ENCODE assay signal across 10 mouse cellular contexts in genomic region chr5:131733324-131733660, GRCm38 (mm10).
DNase-seq lines count a peak whose midpoint lies in the region; ATAC-seq and TF ChIP-seq lines count a peak whose summit lies in the region.
"Had no signal": no experiment of that assay in that cellular context is flagged by ENCODE, and none has a peak within 500 bp of the region (broad histone marks: within the 10 kb centered on the region; RNA-seq: fewer than 3 reads in every experiment).

No protein-coding gene starts in this region.

- H3K9me3 ChIP-seq in heart, embryonic 15.5 days (replicated peaks): no peaks in the 10 kb centered on the region
- H3K9me3 ChIP-seq in midbrain, postnatal 0 days (ENCODE audit: low read length): no peaks in the 10 kb centered on the region
- H3K9me3 ChIP-seq: limb, embryonic 12.5 days had no signal

- no peak overlapping the region for H3K9ac ChIP-seq in heart, embryonic 15.5 days
- no peak overlapping the region for H3K9ac ChIP-seq in midbrain, postnatal 0 days (replicated peaks; ENCODE audit: low read length, poor library complexity, severe bottlenecking)
- H3K9ac ChIP-seq: limb, embryonic 12.5 days had no signal

- no peak for TF ChIP-seq CTCF in midbrain, postnatal 0 days (IDR thresholded peaks at IDR 0.05)
- no peak for TF ChIP-seq CTCF in left cerebral cortex, adult 2 months (IDR thresholded peaks at IDR 0.05)

- H3K27ac ChIP-seq in heart, embryonic 15.5 days: no peak overlapping the region
- no peak overlapping the region for H3K27ac ChIP-seq in midbrain, postnatal 0 days (ENCODE audit: low read depth, low read length)
- H3K27ac ChIP-seq in left cerebral cortex, adult 2 months: no peak overlapping the region
- H3K27ac ChIP-seq: limb, embryonic 12.5 days had no signal

- no peak overlapping the region for H3K4me2 ChIP-seq in heart, embryonic 15.5 days
- H3K4me2 ChIP-seq in midbrain, postnatal 0 days (ENCODE audit: low read depth, low read length, poor library complexity, severe bottlenecking): no peak overlapping the region
- H3K4me2 ChIP-seq: limb, embryonic 12.5 days had no signal

- H3K4me1 ChIP-seq in heart, embryonic 15.5 days (replicated peaks): peaks cover 14% of the 10 kb centered on the region
- 0 out of 2 replicates have a peak, but pooled peaks cover 3% of the 10 kb centered on the region for H3K4me1 ChIP-seq in midbrain, postnatal 0 days (ENCODE audit: insufficient read depth, low read length)

- DNase-seq in heart, adult 9 months (ENCODE audit: low spot score in 2 of 2): no peak
- peak; percentile 47 for DNase-seq in adrenal gland, postnatal 25 days
- DNase-seq in kidney, adult 9 months: peak; percentile 86
- peak; percentile 16 for DNase-seq in midbrain, postnatal 0 days (ENCODE audit: low spot score)
- DNase-seq in left cerebral cortex, adult 11 months (ENCODE audit: low spot score): no peak
- DNase-seq in left cerebral cortex, adult 2 months (ENCODE audit: extremely low spot score in 1 of 2, low spot score in 2 of 2): no peak
- no peak for DNase-seq in T-cell, adult 2 months (ENCODE audit: low spot score)

- ATAC-seq in heart, embryonic 15.5 days (replicated peaks; ENCODE audit: insufficient number of reproducible peaks, insufficient read depth, low FRiP score, low read depth): peak; percentile 10; the same call in 1 of the 2 replicates
- no peak for ATAC-seq in midbrain, postnatal 0 days (ENCODE audit: low FRiP score)
- ATAC-seq: CD4-positive, CD25-positive, alpha-beta regulatory T cell, adult 4 months had no signal

- H3K4me3 ChIP-seq in heart, embryonic 15.5 days: no peak overlapping the region
- H3K4me3 ChIP-seq in midbrain, postnatal 0 days (ENCODE audit: low read depth, low read length): no peak overlapping the region
- no peak overlapping the region for H3K4me3 ChIP-seq in left cerebral cortex, adult 2 months
- H3K4me3 ChIP-seq: limb, embryonic 12.5 days had no signal

- intact Hi-C loops in left cerebral cortex, adult 2 months (cut with DNase I): no loop called here

- H3K27me3 ChIP-seq in heart, embryonic 15.5 days: no peaks in the 10 kb centered on the region
- no peaks in the 10 kb centered on the region for H3K27me3 ChIP-seq in midbrain, postnatal 0 days (ENCODE audit: insufficient read depth, low read length)

- 13% methylated on average over 5 of the region's 5 CpGs for WGBS in heart, embryonic 15.5 days
- WGBS in midbrain, postnatal 0 days: 27% methylated on average over 5 of the region's 5 CpGs

- no peaks in the 10 kb centered on the region for H3K36me3 ChIP-seq in heart, embryonic 15.5 days
- no peaks in the 10 kb centered on the region for H3K36me3 ChIP-seq in midbrain, postnatal 0 days (ENCODE audit: insufficient read depth, low read length)
- H3K36me3 ChIP-seq: limb, embryonic 12.5 days had no signal

Comparison
In these comparisons a context has a peak if more than half of its experiments do, and no peak if none do; other contexts are left out.
1. DNase-seq: peak in adrenal gland, postnatal 25 days (single experiment), kidney, adult 9 months (single experiment) and midbrain, postnatal 0 days (single experiment); none in heart, adult 9 months (0 of 2), left cerebral cortex, adult 11 months (single experiment), left cerebral cortex, adult 2 months (0 of 2) and T-cell, adult 2 months (single experiment).